Mouse (Mus musculus) liver (tissue): ENCODE data around the gene Slc1a7.

Source experiments
- DNase-seq: peaks from one replicate; pipeline ENCODE4 v3.0.0-alpha.2; 2020; ENCODE audit warnings: mixed read lengths

The Slc1a7 gene

GRCm38 (mm10) chr4:108057247-108057646, 89.1 kb downstream of the Slc1a7 start:
- DNase-seq: no peak

GRCm38 (mm10) chr4:108058166-108058565, 90.0 kb downstream of the Slc1a7 start:
- no peak for DNase-seq

- no peak for DNase-seq
These were observed 91.7 kb downstream of the Slc1a7 start for GRCm38 (mm10) chr4:108059601-108060379.

- DNase-seq: no peak
These were observed 92.6 kb downstream of the Slc1a7 start for GRCm38 (mm10) chr4:108060774-108061173.

GRCm38 (mm10) chr4:108062524-108062923, 94.4 kb downstream of the Slc1a7 start:
- no peak for DNase-seq
